Mouse (Mus musculus) lung, postnatal 4 days (tissue): ENCODE data around the gene Tmed10.

Experiments
- DNase-seq, 2 experiments: peaks; one replicate each; pipeline ENCODE4 v3.0.0; 2021

The Tmed10 gene

GRCm38 (mm10) chr12:85374561-85375272 is at the start of gene Tmed10:
Tmed10 (minus strand) TSS chr12:85374847.
- DNase-seq: peak; percentile 91 to 93

GRCm38 (mm10) chr12:85423236-85423635 is 48.6 kb upstream of the Tmed10 start:
- DNase-seq: no peak

- no peak for DNase-seq
Observed at GRCm38 (mm10) chr12:85422536-85422935, 47.9 kb upstream of the Tmed10 start.

- DNase-seq: no peak
Observed at GRCm38 (mm10) chr12:85420945-85421344, 46.3 kb upstream of the Tmed10 start.

GRCm38 (mm10) chr12:85417845-85418244 is 43.2 kb upstream of the Tmed10 start:
- DNase-seq: peak; percentile 80 to 84

- no peak for DNase-seq
Observed at GRCm38 (mm10) chr12:85416298-85416697, 41.7 kb upstream of the Tmed10 start.

GRCm38 (mm10) chr12:85415876-85416275 is 41.2 kb upstream of the Tmed10 start:
- DNase-seq: no peak

GRCm38 (mm10) chr12:85411136-85411535 is 36.5 kb upstream of the Tmed10 start:
- DNase-seq: no peak

GRCm38 (mm10) chr12:85397960-85398272 is 23.3 kb upstream of the Tmed10 start:
- DNase-seq: peak; percentile 49 to 68

GRCm38 (mm10) chr12:85397063-85397959 is 22.7 kb upstream of the Tmed10 start:
- peak; percentile 71 to 78 for DNase-seq

- DNase-seq: peak; percentile 64 to 67
Observed at GRCm38 (mm10) chr12:85393981-85394380, 19.3 kb upstream of the Tmed10 start.

GRCm38 (mm10) chr12:85393526-85393925 is 18.9 kb upstream of the Tmed10 start:
- no peak for DNase-seq

GRCm38 (mm10) chr12:85391148-85391547 is 16.5 kb upstream of the Tmed10 start:
- DNase-seq: no peak

GRCm38 (mm10) chr12:85389204-85390185 is 14.8 kb upstream of the Tmed10 start:
- no peak for DNase-seq

GRCm38 (mm10) chr12:85385995-85386375 is 11.3 kb upstream of the Tmed10 start:
- no peak for DNase-seq

- DNase-seq: peak; percentile 39 to 56
Observed at GRCm38 (mm10) chr12:85385329-85385994, 10.8 kb upstream of the Tmed10 start.

- DNase-seq: no peak
Observed at GRCm38 (mm10) chr12:85382761-85383680, 8.4 kb upstream of the Tmed10 start.

- no peak for DNase-seq
Observed at GRCm38 (mm10) chr12:85381570-85381969, 6.9 kb upstream of the Tmed10 start.

GRCm38 (mm10) chr12:85380942-85381341 is 6.3 kb upstream of the Tmed10 start:
- DNase-seq: no peak

- no peak for DNase-seq
Observed at GRCm38 (mm10) chr12:85380308-85380707, 5.7 kb upstream of the Tmed10 start.

- no peak for DNase-seq
Observed at GRCm38 (mm10) chr12:85378271-85378670, 3.6 kb upstream of the Tmed10 start.
